Mouse (Mus musculus): ENCODE data around the gene Lekr1.

GRCm38 (mm10) chr3:65841175-65841574 is 175.1 kb downstream of the Lekr1 start:
- TF ChIP-seq POLR2A (IDR thresholded peaks at IDR 0.05; ENCODE audit: borderline replicate concordance, control insufficient read depth, low read depth, low read length) (no peak), CTCF (IDR thresholded peaks at IDR 0.05; ENCODE audit: control insufficient read depth, insufficient read depth, low read length) (no peak)

Data from bone marrow, adult 2 months (tissue).